Mouse (Mus musculus): Measurements from ENCODE around the gene Morf4l1. TPM values are rescaled to one million over a fixed set of nuclear protein-coding genes. Genes with fewer than 3 reads are reported as not detected.

Morf4l1 gene
- polyA plus RNA-seq, 1 experiment = 775 TPM

DNA sequence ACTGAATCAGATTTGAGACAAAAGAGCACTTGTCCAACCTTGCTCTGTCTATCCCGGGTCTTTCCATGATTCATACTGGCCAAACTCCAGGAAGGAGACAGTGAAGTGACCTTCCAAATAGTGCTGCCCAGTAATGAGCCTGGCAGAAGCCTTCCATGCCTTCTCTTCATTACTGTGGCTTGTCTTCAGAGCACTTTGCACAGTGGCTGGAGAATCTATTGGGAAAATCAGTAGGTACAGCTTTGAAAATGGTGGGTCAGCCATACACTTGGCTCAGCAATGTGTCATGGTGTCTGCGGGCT lies 54.0 kb downstream of the Morf4l1 start:
- Histone ChIP-seq H3K27me3 (ENCODE audit: control insufficient read depth, insufficient read depth, low read length) (no peaks in the 10 kb centered on the region), H3K4me1 (ENCODE audit: control insufficient read depth, insufficient read depth, low read length) (no peaks in the 10 kb centered on the region), H3K36me3 (ENCODE audit: control insufficient read depth, insufficient read depth, low read length) (no peaks in the 10 kb centered on the region), H3K27ac (ENCODE audit: control insufficient read depth, insufficient read depth, low read depth, low read length) (no peak overlapping the region), H3K4me3 (ENCODE audit: control insufficient read depth, low read depth, low read length) (no peak overlapping the region)
- TF ChIP-seq CTCF (IDR thresholded peaks at IDR 0.05; ENCODE audit: control insufficient read depth, insufficient read depth, insufficient replicate concordance, low read depth, low read length) (no peak), POLR2A (IDR thresholded peaks at IDR 0.05; ENCODE audit: control insufficient read depth, low read depth, low read length) (no peak)

DNA sequence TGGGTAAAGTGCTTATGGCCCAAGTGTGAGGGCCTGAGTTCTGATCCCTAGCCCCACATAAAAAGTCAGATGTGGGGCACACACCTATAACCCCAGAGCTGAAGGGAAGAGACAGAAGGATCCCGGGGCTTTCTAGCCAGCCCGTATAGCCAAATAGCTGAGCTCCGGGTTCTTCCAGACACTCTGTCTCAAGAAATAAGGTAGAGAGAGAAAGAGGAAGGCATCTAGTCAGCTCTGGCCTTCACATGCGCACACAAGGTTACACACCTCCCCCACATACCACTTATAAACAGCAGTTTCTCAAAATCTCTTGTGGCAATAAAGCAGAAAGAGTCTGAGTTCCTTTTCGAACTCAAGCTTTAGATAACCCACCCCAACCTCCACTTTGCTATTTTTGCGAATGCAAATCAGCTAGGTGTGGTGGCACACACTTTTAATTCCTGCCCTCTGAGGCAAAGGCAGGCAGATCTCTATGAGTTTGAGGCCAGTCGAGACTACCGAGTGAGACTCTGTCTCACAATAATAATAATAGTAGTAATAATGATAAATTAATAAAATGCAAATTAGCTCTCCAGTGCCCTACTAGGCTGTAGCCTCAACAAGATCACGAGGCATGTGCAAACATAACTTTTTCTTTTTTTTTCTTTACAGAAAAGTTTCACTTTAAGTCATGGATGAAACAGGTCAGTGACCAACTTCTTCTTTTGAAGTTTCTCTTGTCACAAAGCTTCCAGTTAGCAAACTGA lies 54.6 kb downstream of the Morf4l1 start:
- Histone ChIP-seq H3K4me3 (ENCODE audit: control insufficient read depth, low read depth, low read length) (no peak overlapping the region), H3K27me3 (ENCODE audit: control insufficient read depth, insufficient read depth, low read length) (no peaks in the 10 kb centered on the region), H3K36me3 (ENCODE audit: control insufficient read depth, insufficient read depth, low read length) (no peaks in the 10 kb centered on the region), H3K27ac (ENCODE audit: control insufficient read depth, insufficient read depth, low read depth, low read length) (no peak overlapping the region), H3K4me1 (ENCODE audit: control insufficient read depth, insufficient read depth, low read length) (peaks cover 1% of the 10 kb centered on the region; the same call in 1 of the 2 replicates)
- TF ChIP-seq CTCF (IDR thresholded peaks at IDR 0.05; ENCODE audit: control insufficient read depth, insufficient read depth, insufficient replicate concordance, low read depth, low read length) = no peak
- TF ChIP-seq POLR2A (IDR thresholded peaks at IDR 0.05; ENCODE audit: control insufficient read depth, low read depth, low read length) = no peak

DNA sequence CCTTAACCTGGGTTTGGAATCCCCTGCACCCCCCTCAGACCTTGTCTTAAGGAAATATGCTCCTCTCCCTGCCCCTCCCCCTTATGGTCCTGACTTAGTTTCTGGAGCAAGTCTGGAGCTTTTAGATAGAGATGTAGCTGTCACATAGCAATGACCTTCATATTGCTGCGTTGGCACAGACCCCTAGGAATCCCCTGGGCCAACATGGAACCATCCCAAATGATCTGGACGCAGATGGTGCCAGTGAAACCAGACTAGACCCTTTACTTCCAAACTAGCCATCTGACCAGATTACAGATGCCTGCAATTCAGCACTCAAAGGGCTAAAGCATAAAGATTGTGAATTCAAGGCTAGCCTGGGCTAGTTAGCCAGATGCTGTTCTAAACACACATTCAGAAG lies 57.9 kb downstream of the Morf4l1 start:
- Histone ChIP-seq H3K36me3 (ENCODE audit: control insufficient read depth, insufficient read depth, low read length) (no peaks in the 10 kb centered on the region), H3K27me3 (ENCODE audit: control insufficient read depth, insufficient read depth, low read length) (no peaks in the 10 kb centered on the region), H3K27ac (ENCODE audit: control insufficient read depth, insufficient read depth, low read depth, low read length) (no peak overlapping the region), H3K4me3 (ENCODE audit: control insufficient read depth, low read depth, low read length) (no peak overlapping the region), H3K4me1 (ENCODE audit: control insufficient read depth, insufficient read depth, low read length) (peaks cover 8% of the 10 kb centered on the region)
- TF ChIP-seq POLR2A (IDR thresholded peaks at IDR 0.05; ENCODE audit: control insufficient read depth, low read depth, low read length) (no peak), CTCF (IDR thresholded peaks at IDR 0.05; ENCODE audit: control insufficient read depth, insufficient read depth, insufficient replicate concordance, low read depth, low read length) (no peak)

DNA sequence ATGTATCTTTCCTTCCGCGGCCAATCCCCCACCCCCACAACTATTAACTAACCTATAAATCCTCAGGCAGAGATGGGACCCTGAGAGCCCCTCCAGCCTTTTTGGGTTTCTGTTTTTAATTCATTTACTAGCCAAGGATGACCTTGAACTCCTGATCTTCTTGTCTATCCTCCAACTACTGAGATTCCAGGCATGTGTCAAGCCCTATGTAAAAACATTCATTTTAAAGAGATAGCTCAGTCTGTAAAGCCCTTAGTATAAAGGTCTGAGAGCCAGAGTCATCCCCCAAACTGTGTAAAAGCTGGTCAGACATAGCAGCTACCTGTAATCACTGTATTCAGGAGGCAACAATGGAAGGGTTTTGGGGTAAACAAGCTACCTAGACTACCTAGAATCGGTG lies 58.7 kb downstream of the Morf4l1 start:
- H3K36me3 ChIP-seq (ENCODE audit: control insufficient read depth, insufficient read depth, low read length) = no peaks in the 10 kb centered on the region
- no peak overlapping the region for H3K4me3 ChIP-seq (ENCODE audit: control insufficient read depth, low read depth, low read length)
- H3K27ac ChIP-seq (ENCODE audit: control insufficient read depth, insufficient read depth, low read depth, low read length) = no peak overlapping the region
- TF ChIP-seq POLR2A (IDR thresholded peaks at IDR 0.05; ENCODE audit: control insufficient read depth, low read depth, low read length) = no peak
- TF ChIP-seq CTCF (IDR thresholded peaks at IDR 0.05; ENCODE audit: control insufficient read depth, insufficient read depth, insufficient replicate concordance, low read depth, low read length) = no peak
- peaks cover 8% of the 10 kb centered on the region for H3K4me1 ChIP-seq (ENCODE audit: control insufficient read depth, insufficient read depth, low read length)
- H3K27me3 ChIP-seq (ENCODE audit: control insufficient read depth, insufficient read depth, low read length) = no peaks in the 10 kb centered on the region

DNA sequence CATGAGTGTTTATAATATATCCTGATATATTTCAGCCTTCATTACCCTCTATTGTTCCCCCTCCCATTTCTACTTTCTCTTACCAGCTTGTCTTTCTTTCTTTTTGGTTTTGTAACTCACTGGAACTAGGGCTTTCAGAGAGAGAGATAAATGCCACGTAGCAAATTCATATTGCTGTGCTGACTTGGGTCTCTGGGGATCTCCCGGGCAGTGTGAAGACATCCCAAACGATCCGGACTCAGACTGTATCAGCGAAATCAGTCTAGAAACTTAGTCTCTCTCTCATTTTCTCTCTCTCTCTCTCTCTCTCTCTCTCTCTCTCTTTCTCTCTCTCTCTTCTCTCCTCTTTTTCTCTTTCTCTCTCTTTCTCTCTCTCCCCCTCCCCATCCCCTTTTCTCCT lies 59.2 kb downstream of the Morf4l1 start:
- H3K36me3 ChIP-seq (ENCODE audit: control insufficient read depth, insufficient read depth, low read length) = no peaks in the 10 kb centered on the region
- no peaks in the 10 kb centered on the region for H3K27me3 ChIP-seq (ENCODE audit: control insufficient read depth, insufficient read depth, low read length)
- peaks cover 8% of the 10 kb centered on the region for H3K4me1 ChIP-seq (ENCODE audit: control insufficient read depth, insufficient read depth, low read length)
- TF ChIP-seq POLR2A (IDR thresholded peaks at IDR 0.05; ENCODE audit: control insufficient read depth, low read depth, low read length) = no peak
- H3K27ac ChIP-seq (ENCODE audit: control insufficient read depth, insufficient read depth, low read depth, low read length) = no peak overlapping the region
- H3K4me3 ChIP-seq (ENCODE audit: control insufficient read depth, low read depth, low read length) = peak overlapping the region; percentile 43

DNA sequence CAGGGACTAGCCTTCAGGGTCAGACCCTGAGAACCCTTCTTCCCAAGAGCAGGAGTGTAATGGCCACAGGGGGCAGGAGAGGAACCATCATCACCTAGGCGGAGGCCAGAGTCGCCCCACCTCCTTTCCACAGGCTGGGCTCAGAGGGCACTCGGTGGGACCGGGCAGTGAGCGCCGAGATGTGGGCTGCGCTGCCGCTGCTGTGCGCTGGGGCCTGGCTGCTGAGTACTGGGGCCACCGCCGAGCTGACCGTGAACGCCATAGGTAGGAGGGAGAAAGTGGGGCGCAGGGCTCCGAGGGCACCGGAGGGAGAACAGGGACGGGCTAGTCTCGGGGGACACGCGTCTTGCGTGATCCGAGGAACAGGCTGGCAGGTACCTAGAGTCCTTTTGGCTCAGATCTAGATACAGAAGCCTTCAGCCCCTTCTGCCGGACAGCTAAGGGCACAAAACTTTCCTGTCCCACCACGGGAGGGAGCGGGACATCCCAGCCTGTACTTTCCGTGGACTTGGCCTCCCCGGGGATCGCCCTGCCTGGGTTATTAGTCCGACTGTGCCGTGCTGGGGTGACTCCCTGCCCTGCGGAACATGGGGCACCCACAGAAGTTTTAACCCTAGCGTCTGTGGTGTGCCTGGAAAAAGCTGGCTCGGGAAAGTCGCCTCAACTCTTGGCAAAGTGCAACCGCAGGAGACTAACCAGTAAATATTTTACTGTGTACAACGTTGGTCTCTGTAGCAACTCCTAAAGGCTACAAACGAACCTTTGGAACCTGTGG lies 60.0 kb downstream of the Morf4l1 start:
- Histone ChIP-seq H3K27me3 (ENCODE audit: control insufficient read depth, insufficient read depth, low read length) (no peaks in the 10 kb centered on the region), H3K4me1 (ENCODE audit: control insufficient read depth, insufficient read depth, low read length) (peaks cover 8% of the 10 kb centered on the region), H3K36me3 (ENCODE audit: control insufficient read depth, insufficient read depth, low read length) (no peaks in the 10 kb centered on the region), H3K4me3 (ENCODE audit: control insufficient read depth, low read depth, low read length) (peak overlapping the region; percentile 73), H3K27ac (ENCODE audit: control insufficient read depth, insufficient read depth, low read depth, low read length) (no peak overlapping the region)
- TF ChIP-seq POLR2A (IDR thresholded peaks at IDR 0.05; ENCODE audit: control insufficient read depth, low read depth, low read length) (0 out of 2 replicates have a peak, but pooled peaks have one; percentile 32), CTCF (IDR thresholded peaks at IDR 0.05; ENCODE audit: control insufficient read depth, insufficient read depth, insufficient replicate concordance, low read depth, low read length) (peak; percentile 41; the same call in 1 of the 2 replicates)

DNA sequence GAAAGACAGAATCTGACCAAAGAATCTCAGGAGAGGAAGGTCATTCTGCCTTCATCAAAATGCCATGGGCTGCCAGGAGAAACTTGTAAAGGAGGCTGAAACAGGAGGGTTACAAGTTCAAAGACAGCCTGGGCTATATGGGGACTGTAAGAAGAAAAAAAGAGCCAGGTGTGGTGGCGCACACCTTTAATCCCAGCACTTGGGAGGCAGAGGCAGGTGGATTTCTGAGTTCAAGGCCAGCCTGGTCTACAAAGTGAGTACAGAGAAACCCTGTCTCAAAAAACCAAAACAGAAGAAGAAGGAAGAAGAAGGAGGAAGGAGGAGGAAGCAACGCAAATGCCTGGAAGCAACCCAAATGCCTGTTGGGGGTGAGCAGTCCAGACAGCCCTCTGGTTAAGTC lies 60.7 kb downstream of the Morf4l1 start, which contains the start of gene Ctsh:
Gene Ctsh (plus strand): TSS at position 301 of the 400 bp plus-strand sequence.
- Histone ChIP-seq H3K27ac (ENCODE audit: control insufficient read depth, insufficient read depth, low read depth, low read length) (no peak within 1 kb of the TSS), H3K27me3 (ENCODE audit: control insufficient read depth, insufficient read depth, low read length) (no peaks in the 10 kb centered on the region), H3K4me3 (ENCODE audit: control insufficient read depth, low read depth, low read length) (peak within 1 kb of the TSS; percentile 73), H3K4me1 (ENCODE audit: control insufficient read depth, insufficient read depth, low read length) (peaks cover 8% of the 10 kb centered on the region), H3K36me3 (ENCODE audit: control insufficient read depth, insufficient read depth, low read length) (no peaks in the 10 kb centered on the region)
- TF ChIP-seq CTCF (IDR thresholded peaks at IDR 0.05; ENCODE audit: control insufficient read depth, insufficient read depth, insufficient replicate concordance, low read depth, low read length) (no peak), POLR2A (IDR thresholded peaks at IDR 0.05; ENCODE audit: control insufficient read depth, low read depth, low read length) (no peak)
